Mouse (Mus musculus) natural killer cell, adult 2 months (primary cell): ENCODE measurements around the gene Fut8.

Experiments used
- DNase-seq, 2 experiments: peaks; one replicate each; pipeline ENCODE4 v3.0.0; 2022; ENCODE audit warnings: low spot score in 2 of 2

Fut8 gene

DNA sequence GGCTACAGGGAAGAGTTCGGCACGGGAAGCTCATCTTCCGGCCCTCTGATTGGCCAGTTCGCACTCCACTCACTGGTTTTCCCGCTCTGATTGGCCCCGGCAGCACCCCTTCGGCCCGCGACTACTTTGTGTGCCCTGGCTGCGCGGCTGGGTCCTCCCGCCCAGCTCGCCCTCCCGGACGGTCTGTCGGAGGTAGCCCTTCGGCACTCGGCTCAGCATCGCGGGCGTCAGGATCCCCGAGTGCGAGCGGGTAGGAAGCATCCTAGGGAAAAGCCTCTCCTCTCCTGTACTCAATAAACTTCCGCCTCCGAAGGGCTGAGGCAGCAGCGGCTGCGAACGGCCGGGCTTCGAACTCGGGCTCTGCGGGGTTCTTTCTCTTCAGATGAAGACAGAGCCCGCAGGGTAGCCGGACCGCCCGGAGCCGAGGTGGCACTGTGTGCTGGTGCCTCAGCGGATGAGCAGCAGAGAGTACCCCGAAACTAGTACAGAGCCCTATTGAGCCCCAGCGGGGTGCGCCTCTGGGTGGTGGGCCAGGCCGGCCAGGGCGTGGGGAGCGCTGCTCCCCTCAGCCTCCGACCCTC lies at the start of gene Fut8:
TSS of gene Fut8 (plus strand) at position 176 of the 581 bp plus-strand sequence.
- DNase-seq, result peak; percentile 72 to 76

DNA sequence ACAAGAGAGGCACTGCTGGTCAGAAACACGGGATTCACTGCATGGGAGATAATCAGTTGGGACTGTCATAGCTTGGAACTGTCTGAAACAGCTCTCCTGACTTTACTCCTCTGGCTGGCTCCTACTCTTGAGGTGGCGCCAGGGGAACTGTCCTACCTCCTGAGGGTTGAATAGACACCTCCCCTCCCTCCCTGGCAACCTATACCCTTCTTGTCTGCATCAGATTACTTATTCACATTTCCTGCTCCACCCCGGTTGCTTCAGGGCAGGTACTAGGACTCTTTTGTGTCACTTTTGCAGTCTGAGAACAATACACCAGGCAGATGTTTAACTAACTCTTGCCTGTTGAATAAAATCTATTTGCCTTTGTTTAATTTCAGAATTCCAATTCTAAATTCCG lies 48.8 kb upstream of the Fut8 start:
- no peak for DNase-seq

DNA sequence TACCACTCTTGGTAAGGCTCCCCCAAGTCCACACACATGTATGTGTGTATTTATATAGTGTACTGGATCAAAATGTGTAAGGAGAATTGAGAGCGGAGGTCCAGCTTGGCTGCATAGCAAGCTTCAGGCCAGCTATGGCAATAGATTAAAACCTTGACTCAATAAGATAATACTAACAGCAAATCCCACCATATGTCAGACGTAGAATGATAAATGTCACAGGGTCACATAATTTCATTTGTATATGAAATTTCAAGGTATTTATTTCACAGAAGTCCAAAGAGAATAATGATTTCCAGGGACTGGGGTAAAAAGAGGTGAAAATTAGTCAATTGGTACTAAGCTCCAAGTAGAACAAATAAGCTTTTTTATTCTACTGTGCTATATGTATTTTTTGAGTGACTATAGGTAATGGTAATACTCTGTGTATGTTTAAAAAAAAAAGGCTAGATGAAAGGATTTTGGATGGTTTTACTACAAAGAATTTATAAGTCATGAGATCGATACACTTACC lies 47.9 kb upstream of the Fut8 start:
- DNase-seq, result no peak

DNA sequence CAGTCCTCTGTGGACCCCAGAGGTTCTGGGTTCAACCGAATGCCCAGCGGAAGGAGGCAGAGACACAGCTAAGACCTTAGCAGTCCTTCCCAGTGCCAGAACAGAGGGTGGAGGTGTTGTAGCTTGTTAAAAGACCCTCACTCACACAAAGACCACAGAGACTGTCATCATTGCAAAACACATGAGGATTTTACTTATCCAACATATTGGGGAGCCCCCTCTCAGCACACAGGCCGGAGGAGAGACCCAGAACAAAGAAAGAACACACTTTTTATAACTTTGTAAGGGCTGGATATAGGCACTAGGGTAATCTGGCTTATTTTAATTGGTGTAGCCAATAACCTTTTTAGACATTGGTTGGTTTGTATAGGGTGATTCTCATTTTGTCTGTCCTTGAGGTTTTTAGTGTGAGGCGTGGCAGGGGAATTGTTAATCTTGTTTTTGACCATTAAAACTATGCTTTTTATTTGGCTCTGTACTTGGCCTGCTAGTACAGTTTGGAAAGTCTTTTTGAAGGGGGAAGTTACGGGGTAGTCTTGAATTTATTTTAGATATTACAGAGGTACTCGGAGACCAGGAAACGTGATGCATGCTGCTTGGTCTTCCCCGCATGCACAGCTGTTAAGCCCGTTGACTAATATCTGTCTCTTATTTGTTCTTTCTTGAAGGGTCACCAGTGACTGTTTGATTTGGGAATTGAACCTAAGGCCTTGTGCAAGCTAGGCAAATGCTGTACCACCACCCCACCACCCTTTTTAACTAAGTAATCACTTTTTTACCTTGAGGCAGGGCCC lies 46.2 kb upstream of the Fut8 start:
- DNase-seq, result no peak

DNA sequence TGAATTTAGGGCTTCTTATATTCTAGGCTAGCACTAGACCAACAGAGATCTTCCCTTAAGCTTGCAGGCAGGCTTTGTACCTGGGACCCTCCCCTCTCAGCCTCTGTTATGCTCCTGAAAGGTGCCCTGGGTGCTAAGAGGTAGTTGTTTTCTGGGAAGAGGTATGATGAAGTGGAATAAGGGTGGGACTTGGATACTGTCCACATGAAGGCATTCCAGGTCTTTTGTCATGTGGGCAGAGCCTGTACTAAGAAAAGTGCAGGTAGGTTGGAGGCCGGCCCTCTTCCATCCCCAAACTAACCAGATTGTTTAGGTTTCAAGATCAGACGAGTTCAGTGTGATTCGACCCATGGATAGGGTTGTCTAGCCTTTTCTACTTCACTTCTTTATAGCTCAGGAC lies 45.2 kb upstream of the Fut8 start:
- no peak for DNase-seq

DNA sequence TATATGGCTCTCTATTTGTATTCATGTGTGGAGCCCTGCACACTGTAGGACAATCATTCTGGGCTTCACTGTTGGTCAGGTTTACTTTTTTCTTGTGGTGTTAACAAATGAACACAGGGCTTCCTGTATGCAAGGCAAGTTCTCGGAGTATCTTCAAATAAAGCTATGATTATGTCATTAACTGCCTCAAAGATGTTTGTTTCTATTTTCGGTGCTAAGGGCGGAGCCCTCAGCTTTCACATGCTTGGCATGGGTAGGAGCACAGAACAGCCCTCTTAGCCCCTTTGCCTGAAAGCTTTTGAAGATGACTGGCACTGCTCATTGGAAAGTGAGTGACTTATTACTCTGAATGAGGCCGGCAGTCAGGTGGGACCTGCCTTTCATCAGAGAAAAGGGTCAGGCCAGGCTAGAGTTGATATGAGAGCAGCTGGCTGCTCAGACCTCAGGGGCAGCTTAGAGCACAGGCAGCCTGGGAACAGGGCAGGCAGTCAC lies 44.7 kb upstream of the Fut8 start:
- DNase-seq, result peak in 1 of 2 experiments; percentile 13

DNA sequence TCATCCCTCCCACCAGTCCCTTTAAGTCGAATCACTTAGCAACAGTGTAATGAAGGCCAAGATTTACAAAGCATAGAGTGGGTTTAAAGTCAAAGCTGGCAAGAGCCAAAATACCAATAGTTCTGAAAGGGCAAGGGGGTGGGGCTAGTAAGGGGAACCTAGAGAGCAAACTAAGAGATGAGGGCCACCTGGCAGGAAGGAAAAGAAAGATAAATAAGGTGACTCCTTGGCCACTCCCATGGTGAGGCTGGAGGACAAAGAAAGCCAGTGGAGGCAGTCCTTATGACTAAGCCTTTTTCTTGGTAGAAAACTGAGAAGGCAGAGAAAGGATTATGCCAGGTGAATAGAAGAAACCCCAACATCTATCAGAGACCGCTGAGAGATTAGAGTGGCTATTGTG lies 42.9 kb upstream of the Fut8 start:
- DNase-seq, result no peak

DNA sequence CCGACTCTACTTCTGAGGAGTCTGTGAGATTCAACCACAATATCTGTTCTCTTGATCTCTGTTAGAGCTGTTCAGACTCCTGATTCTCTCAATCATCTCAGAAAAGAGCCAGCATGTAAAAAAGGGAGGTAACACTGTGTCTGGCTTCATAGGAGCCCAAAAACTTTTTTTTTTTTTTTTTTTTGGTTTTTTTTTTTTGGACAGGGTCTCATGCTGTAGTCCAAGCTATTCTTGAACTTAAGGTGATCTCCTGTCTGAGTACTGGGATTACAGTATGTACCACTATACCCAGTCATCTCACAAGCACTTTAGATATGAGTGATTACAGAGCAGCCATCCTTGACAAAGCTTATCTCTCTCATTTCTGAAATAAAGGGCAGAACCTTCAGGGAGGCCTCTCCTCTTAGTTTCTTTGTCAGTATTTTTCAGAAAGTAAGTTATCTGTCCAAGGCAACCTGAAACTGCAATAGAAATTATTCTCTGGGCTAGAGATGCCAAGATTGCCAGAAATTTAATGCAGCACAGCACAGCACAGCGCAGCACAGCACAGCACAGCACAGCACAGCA lies 41.3 kb upstream of the Fut8 start:
- no peak for DNase-seq

DNA sequence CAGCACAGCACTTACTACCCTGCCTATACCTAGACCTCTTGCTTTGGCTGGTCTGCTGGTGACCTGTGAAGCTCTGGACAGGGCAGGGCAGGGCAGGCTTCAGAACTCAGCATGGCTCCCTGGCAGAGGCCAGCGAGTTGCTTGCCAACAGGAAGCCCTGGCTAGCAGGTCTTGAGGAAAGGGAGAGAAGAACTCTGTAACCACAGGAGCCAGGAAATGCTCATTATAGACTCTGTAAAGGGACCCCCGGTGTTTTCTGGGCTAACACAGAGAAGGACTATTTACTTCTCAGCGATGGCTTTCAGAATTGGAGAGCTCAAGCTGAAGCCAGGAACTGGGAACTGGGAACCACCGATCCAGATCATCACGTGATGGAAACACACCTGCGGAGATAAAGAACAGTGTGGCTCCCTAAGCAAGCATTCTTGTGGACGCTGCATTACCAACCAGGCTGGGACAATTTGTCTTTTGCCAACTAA lies 40.8 kb upstream of the Fut8 start:
- no peak for DNase-seq

DNA sequence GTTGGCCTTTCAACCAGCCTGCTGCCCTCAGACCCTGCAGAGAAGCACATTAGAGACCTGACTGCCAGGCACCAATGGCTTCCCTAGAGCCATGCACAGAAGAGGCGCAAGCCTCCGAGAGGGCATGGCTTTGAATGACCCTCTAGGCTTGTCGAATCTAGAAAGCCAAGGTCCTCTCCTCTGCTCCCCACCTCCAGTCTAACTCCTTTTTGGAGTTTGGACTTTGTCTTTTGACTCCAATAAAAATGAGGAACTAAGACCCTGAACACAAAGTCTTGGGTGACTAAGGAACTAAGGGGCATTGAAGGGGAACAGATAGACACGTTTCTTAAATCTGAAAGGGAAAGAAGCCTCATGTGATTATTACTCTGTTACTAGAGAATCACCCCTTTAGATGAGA lies 39.7 kb upstream of the Fut8 start:
- DNase-seq, result no peak

DNA sequence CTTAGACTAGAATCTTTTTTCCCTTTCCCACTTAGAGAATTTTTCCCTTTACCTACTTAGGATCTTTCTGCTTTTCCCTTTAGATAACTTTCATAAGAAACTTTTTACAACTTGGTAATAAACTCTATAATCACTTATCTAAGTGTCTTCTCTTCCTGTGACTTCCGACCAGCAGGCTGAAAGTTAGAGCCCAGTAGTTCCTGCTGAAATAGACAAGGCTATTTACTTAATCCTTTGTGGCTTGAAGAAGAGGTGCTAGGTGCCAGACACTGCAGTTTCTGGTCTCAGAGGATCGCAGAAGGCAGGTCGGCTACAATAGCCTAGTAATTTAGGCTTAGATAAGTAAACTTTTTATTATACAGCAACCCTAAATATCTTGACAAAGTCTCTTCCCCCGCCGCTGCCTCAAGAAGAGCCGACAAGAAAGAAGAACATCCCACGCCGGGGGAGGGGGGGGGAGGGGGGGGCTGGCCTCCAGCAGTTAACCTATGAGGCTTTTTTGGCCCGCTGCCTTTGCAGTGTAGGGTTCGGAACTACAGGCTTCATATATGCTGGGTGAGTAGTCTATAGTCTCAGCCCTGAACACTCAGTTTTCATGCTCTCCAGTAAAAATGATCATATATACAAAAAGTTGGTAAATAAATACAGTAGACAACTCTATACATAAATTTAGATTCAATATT lies 36.3 kb upstream of the Fut8 start:
- DNase-seq, result no peak

DNA sequence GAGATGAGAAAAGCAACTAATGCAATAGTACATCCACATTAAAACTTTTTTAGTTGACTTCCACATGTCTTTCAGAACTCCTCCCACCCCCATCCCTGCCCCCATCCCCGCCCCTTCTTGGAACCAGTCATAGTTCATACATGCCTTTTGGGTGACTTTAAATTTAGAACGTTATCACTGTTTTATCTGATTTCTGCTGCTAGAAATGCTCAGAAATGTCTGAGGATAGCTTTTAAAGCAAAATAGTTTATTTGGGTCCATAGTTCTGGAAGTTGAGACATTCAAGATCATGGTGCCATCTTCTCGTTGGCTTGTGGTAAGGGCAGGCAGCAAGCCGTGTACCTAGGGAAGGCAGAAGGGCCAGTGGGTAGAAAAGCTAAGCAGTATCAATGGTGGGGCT lies 34.8 kb upstream of the Fut8 start:
- DNase-seq, result no peak

DNA sequence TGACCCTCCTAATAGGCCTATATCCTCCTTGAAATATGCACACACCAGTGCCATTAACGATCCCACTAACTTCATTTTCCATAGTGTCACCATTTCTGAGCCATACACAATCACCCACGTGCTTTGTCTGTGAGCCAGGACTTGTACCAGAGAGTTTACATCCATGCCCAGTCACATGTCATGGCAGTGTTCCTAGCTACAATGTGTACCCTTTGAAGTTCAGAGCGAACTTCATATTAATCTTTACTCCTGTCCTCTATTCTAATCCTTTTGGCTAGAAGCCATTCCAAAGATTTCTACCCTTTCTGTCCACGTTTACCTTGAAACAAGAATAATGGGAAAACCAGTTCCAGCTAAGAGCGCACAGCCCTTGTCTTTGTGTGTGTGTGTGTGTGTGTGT lies 31.1 kb upstream of the Fut8 start:
- DNase-seq, result no peak

DNA sequence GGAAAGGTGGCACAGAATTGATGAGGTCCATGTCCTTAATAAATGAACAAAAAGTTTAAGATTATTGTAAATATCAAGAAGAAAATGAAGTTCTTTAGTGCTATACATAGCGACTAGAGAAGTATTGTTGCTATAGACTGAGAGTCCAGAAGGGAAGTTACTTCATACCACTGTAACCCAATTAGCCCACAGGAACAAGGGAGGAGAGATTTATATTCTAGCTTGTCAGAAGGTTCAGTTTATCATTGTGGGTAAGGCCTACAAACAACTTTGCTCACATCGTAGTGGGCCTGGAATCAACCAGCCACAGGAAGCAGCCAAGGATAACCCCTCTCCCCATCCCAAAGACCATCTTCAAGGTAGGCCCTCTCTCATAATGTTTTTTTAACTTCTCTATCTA lies 29.9 kb upstream of the Fut8 start:
- DNase-seq, result no peak

DNA sequence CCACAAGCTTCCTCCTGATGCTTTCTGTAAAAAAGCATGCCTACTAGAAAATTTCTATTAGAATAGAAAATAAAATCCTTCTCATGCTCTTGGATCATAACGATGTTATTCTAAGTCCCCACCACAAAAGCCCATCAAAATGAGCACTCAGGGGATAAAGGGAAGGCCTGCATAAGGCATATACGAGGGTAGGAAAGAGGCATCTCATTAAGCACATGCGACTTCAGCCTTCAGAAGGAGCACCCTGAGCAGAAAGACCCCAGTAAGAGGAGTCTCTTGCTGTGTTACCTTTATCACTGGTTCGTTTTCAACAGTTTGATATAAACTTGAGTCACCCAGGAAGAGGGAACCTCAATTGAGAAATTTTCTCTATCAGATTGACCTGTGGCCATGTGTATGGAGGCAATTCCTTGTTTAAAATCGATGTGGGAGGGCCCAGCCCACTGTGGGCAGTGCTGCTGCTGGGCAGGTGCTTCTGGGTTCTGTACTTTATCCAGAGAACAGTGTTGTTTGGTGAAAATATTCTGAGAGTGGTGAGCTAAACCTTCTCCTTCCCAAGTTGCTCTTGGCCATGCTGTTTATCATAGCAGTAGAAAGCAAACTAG lies 29.2 kb upstream of the Fut8 start:
- no peak for DNase-seq

DNA sequence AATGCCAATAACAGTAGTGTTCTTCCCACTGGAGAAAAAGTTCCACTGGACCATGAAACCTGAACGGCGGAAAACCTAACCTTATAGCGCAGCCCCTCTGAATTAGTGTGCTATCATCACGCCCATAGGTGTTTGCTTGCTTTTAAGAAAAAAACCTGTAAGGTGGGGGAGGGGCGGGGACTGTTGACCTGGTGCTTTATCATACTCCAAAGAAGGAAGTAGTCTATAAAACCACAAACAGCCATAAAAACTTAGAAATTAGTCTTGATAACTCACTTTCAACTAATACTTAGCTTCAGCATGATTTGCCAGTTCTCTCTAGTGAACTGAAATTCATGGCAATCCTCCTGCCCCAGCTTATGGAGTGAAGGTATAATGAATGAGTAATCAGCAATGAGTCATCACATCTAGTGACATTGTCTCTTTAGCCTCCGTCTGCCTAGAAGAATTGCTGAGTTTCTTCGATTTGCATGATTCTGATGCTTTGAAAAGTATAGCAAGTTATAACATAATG lies 26.2 kb upstream of the Fut8 start:
- no peak for DNase-seq

DNA sequence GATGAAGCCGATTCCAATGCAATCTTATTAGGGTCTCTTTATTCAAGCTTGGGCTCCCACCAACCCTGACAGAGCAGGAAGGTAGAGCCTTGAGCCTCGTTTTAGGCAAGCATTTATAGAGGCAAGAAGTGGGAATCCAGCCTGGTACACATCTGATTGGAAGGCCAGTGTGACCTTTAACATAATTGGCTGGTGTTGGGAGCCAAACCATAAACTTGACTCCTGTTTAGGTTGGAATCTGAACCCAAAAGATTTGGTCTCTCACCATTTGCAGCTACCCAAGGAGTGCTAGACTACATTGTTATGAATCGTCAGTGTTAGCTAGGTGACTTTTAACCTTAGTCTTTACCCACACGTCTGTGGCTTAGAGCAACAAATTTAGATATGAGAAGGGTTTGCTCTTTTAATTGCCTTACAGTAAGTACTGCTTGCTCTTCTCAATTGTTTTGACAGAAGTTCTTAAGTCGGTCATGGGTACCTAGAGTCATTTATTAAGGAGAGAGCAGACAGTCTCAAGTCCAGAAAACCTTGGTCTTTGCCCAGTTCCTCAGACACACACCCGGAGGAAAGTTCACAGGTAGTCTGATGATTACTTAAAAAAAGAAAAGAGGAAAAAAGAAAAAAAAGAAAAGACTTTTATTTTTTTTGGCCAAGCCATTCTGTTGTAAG lies 23.9 kb upstream of the Fut8 start:
- no peak for DNase-seq

DNA sequence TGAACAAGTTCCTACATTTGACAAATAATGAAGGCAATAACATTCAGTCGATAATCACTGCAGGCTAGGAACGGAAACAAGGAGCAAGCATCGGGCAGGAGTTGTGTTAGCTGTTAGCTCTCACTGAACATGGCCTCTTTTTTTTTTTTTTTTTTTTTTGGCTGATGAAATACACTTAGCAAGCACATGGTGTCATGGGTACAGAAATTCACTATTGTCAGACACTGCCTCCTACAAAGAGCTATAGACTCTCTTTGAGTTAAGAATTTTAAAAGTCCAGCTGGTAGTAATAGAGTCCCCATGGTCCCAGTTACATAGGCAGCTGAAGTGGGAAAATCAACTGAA lies 23.4 kb upstream of the Fut8 start:
- DNase-seq, result no peak

DNA sequence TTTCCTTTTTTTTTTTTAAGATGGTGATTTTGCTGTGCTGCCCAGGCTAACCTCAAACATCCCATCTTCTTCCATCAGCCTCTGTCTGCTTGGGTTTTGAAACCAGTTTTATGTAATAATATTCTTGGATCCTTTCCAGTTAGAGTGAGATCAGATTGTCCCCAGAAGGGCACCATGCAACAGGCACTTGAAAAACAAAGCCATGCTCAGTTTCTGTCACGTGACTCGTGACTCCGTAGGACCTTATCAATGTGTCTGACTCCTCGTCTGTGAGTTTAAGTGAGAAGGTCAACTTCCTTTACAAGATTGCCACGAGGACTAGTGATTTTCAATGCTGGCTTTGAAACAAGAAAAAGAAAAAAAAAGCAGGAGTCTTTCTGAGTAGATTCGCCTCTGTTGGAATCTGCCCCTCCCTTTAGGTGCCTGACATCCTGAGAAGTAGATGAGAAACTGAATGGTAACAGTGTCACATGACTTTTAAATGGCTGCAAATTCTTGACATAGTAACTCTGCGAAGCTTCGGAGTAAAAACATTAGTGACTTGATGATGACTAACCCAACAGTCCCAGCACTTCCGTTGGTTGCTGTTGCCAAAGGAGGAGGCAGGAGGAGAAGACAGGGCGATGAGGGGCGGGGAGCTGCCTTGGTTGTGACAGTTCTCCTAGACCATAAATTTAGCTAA lies 21.3 kb upstream of the Fut8 start:
- DNase-seq, result no peak

DNA sequence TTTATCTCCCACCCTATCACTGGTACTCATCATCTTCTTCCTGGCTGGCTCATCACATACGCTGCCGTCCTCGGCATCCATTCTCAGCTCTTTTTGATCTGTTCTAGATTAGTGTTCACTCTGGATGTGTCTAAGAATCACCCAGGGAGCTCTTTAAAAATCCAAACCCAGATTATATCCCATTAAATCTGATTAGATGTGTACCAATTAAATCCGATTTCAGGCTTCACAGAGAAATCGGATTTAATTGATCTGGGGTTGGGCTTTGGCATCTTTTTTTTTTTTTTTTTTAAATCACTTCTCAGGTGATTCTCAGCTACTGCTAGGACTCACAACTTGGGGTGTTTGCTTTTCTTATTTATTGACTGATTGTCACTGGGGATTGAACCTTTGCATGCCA lies 17.3 kb upstream of the Fut8 start:
- DNase-seq, result no peak
